Mouse (Mus musculus): Measurements from ENCODE around the gene Nhsl2.

- TF ChIP-seq CTCF (IDR thresholded peaks at IDR 0.05; ENCODE audit: borderline replicate concordance, insufficient read depth, low read depth, low read length): no peak
- TF ChIP-seq POLR2A (IDR thresholded peaks at IDR 0.05; ENCODE audit: borderline replicate concordance, insufficient read depth, low read length): no peak
These were observed 204.2 kb downstream of the Nhsl2 start for GRCm38 (mm10) chrX:102053371-102053770.

All from cerebellum, adult 2 months (tissue).